Mouse (Mus musculus): ENCODE results near the gene 1110051M20Rik. TPM values are rescaled to one million over a fixed set of nuclear protein-coding genes. Genes with fewer than 3 reads are reported as not detected.
"Not testable (repeated sequence)": the region's sequence is repeated elsewhere in the genome, so short reads cannot be mapped to it uniquely, and the experiment has no call there.

Gene 1110051M20Rik
- polyA plus RNA-seq, 1 experiment from 2014 or later: 7.7 TPM

- H3K9me3 ChIP-seq (replicated peaks); H3K27me3 ChIP-seq; DNase-seq; H3K36me3 ChIP-seq: not testable (repeated sequence)
- 14% methylated on average over 4 of the region's 4 CpGs for WGBS (ENCODE audit: insufficient replicate concordance)
- Histone ChIP-seq H3K4me2 (peak overlapping the region; percentile 97), H3K27ac (peak overlapping the region; percentile 94), H3K4me3 (replicated peaks) (peak overlapping the region; percentile 71), H3K4me1 (replicated peaks) (peaks cover 24% of the 10 kb centered on the region), H3K9ac (peak overlapping the region; percentile 73)
- peak; percentile 6; the same call in 1 of the 2 replicates for ATAC-seq (ENCODE audit: low read depth)
Measured at GRCm38 (mm10) chr2:91237511-91238080, 206.9 kb downstream of the 1110051M20Rik start.

GRCm38 (mm10) chr2:91236601-91237510, 207.6 kb downstream of the 1110051M20Rik start, which contains the start of gene Ddb2:
Ddb2 (minus strand) TSS chr2:91236982.
- peak within 1 kb of the TSS; percentile 97 for H3K4me2 ChIP-seq
- peak; percentile 83 for DNase-seq
- H3K4me1 ChIP-seq (replicated peaks): peaks cover 17% of the 10 kb centered on the region
- peak within 1 kb of the TSS; percentile 94 for H3K27ac ChIP-seq
- WGBS (ENCODE audit: insufficient replicate concordance): under 1% methylated on average over 48 of the region's 48 CpGs
- H3K9me3 ChIP-seq (replicated peaks): no peaks in the 10 kb centered on the region
- no peaks in the 10 kb centered on the region for H3K27me3 ChIP-seq
- peaks cover 9% of the 10 kb centered on the region; the same call in 1 of the 2 replicates for H3K36me3 ChIP-seq
- peak within 1 kb of the TSS; percentile 71 for H3K4me3 ChIP-seq (replicated peaks)
- peak; percentile 98 for ATAC-seq (ENCODE audit: low read depth)
- H3K9ac ChIP-seq: peak within 1 kb of the TSS; percentile 81

GRCm38 (mm10) chr2:91229735-91230134, 214.8 kb downstream of the 1110051M20Rik start:
- Histone ChIP-seq H3K4me3 (replicated peaks) (no peak overlapping the region), H3K4me2 (no peak overlapping the region), H3K27ac (no peak overlapping the region), H3K9ac (no peak overlapping the region), H3K27me3 (no peaks in the 10 kb centered on the region), H3K9me3 (replicated peaks) (no peaks in the 10 kb centered on the region), H3K36me3 (peaks cover 9% of the 10 kb centered on the region; the same call in 1 of the 2 replicates), H3K4me1 (replicated peaks) (no peaks in the 10 kb centered on the region)
- ATAC-seq (ENCODE audit: low read depth): no peak
- 67% methylated on average over 2 of the region's 2 CpGs for WGBS (ENCODE audit: insufficient replicate concordance)
- DNase-seq: no peak

Small RNAs within 50 kb of the gene (microRNA-seq; reads per million reads assigned to microRNA genes)
- not detected for gene Gm22071

Other genes with a start within 250 kb of the 1110051M20Rik start
- 14.1 and 16.5 TPM in 2 replicates for gene Nr1h3, start 241.9 kb downstream of the 1110051M20Rik start, polyA plus RNA-seq (2015; fragmentation: Nextera tagmentation; extraction: Ambion mirVana)
- gene Acp2, start 241.8 kb downstream of the 1110051M20Rik start, polyA plus RNA-seq (2015; fragmentation: Nextera tagmentation; extraction: Ambion mirVana): 8.2 and 10.4 TPM in 2 replicates
- gene Ddb2, start 207.7 kb downstream of the 1110051M20Rik start, polyA plus RNA-seq (2015; fragmentation: Nextera tagmentation; extraction: Ambion mirVana): 5.5 and 6.0 TPM in 2 replicates
- gene Pacsin3, start 188.8 kb downstream of the 1110051M20Rik start, polyA plus RNA-seq (2015; fragmentation: Nextera tagmentation; extraction: Ambion mirVana): 10.5 and 11.5 TPM in 2 replicates
- gene Arfgap2, start 179.7 kb downstream of the 1110051M20Rik start, polyA plus RNA-seq (2015; fragmentation: Nextera tagmentation; extraction: Ambion mirVana): 64.1 and 70.4 TPM in 2 replicates
- 0.93 and 1.1 TPM in 2 replicates for gene Lrp4, start 12.8 kb upstream of the 1110051M20Rik start, polyA plus RNA-seq (2015; fragmentation: Nextera tagmentation; extraction: Ambion mirVana)
- gene Ckap5, start 82.1 kb upstream of the 1110051M20Rik start, polyA plus RNA-seq (2015; fragmentation: Nextera tagmentation; extraction: Ambion mirVana): 47.8 and 52.8 TPM in 2 replicates
- gene F2, start 191.7 kb upstream of the 1110051M20Rik start, polyA plus RNA-seq (2015; fragmentation: Nextera tagmentation; extraction: Ambion mirVana): 135 and 155 TPM in 2 replicates
- 2.1 and 2.5 TPM in 2 replicates for gene Zfp408, start 205.1 kb upstream of the 1110051M20Rik start, polyA plus RNA-seq (2015; fragmentation: Nextera tagmentation; extraction: Ambion mirVana)
- gene Arhgap1, start 205.2 kb upstream of the 1110051M20Rik start, polyA plus RNA-seq (2015; fragmentation: Nextera tagmentation; extraction: Ambion mirVana): 42.3 and 50.5 TPM in 2 replicates